Mouse (Mus musculus) brain, embryonic 14.5 days (tissue): Measurements from ENCODE around the gene Cox15.

ENCODE experiments used
- CTCF ChIP-seq: fragments of 200-500 bp; IDR thresholded peaks from 2 replicates; pipeline ENCODE4 v1.5.1; 2012; ENCODE audit warnings: inconsistent platforms, mild to moderate bottlenecking, moderate library complexity, borderline replicate concordance; ENCODE audit not compliant: insufficient read depth, insufficient read length; ENCODE audit errors: extremely low read depth
- POLR2A ChIP-seq: fragments of 200-500 bp; IDR thresholded peaks from 2 replicates; pipeline ENCODE4 v1.6.1; 2012; ENCODE audit warnings: mild to moderate bottlenecking, inconsistent platforms, borderline replicate concordance; ENCODE audit not compliant: poor library complexity, insufficient read depth, insufficient read length, severe bottlenecking; ENCODE audit errors: extremely low read depth

DNA sequence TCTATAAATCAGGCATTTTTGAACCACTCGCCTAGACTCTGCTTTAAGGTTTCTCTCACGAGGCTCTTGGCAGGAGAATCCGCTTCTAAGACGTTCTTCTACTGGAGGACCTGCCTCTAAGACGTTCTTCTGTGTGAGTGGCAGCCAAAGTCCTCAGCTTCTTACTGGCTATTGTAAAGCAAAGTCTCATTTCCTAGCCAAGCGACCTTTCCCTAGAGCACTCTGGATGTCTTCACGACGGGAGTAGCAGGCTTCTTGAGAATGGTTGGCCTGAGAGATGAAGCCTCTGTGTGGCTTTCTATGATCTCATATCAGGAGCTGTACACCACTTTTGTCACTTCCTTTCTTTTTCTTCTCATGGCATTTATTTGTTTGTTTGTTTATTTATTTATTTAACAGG lies 42.7 kb upstream of the Cox15 start:
- TF ChIP-seq CTCF, result no peak
- TF ChIP-seq POLR2A, result no peak
